Mouse (Mus musculus): ENCODE measurements around the gene Gstt4. TPM values are rescaled to one million over a fixed set of nuclear protein-coding genes. Genes with fewer than 3 reads are reported as not detected.
"Not testable (repeated sequence)": the region's sequence is repeated elsewhere in the genome, so short reads cannot be mapped to it uniquely, and the experiment has no call there.

Gstt4 gene
- polyA plus RNA-seq, 1 experiment from 2014 or later: not detected

GRCm38 (mm10) chr10:75777885-75778284 is 44.5 kb downstream of the Gstt4 start:
- H3K36me3 ChIP-seq (replicated peaks): no peaks in the 10 kb centered on the region
- WGBS: 90% methylated on average over 2 of the region's 2 CpGs
- H3K9me3 ChIP-seq: no peaks in the 10 kb centered on the region
- peaks cover 56% of the 10 kb centered on the region for H3K27me3 ChIP-seq (ENCODE audit: poor library complexity, severe bottlenecking)
- no peak for DNase-seq (ENCODE audit: extremely low spot score, low spot score)
- no peak overlapping the region for H3K27ac ChIP-seq
- peaks cover 27% of the 10 kb centered on the region for H3K4me1 ChIP-seq
- no peak overlapping the region for H3K4me3 ChIP-seq

GRCm38 (mm10) chr10:75776562-75776961 is 45.8 kb downstream of the Gstt4 start:
- Histone ChIP-seq H3K27me3 (ENCODE audit: poor library complexity, severe bottlenecking) (peaks cover 43% of the 10 kb centered on the region), H3K36me3 (replicated peaks) (no peaks in the 10 kb centered on the region), H3K4me3 (no peak overlapping the region), H3K9me3 (no peaks in the 10 kb centered on the region), H3K27ac (no peak overlapping the region), H3K4me1 (peaks cover 39% of the 10 kb centered on the region)
- no peak for DNase-seq (ENCODE audit: extremely low spot score, low spot score)
- 92% methylated on average over 6 of the region's 6 CpGs for WGBS

GRCm38 (mm10) chr10:75774587-75774986 is 47.8 kb downstream of the Gstt4 start:
- 88% methylated on average over 9 of the region's 9 CpGs for WGBS
- DNase-seq (ENCODE audit: extremely low spot score, low spot score): no peak

GRCm38 (mm10) chr10:75774102-75774501 is 48.2 kb downstream of the Gstt4 start:
- H3K27ac ChIP-seq: no peak overlapping the region
- H3K4me3 ChIP-seq: no peak overlapping the region
- peaks cover 19% of the 10 kb centered on the region for H3K27me3 ChIP-seq (ENCODE audit: poor library complexity, severe bottlenecking)
- WGBS: 88% methylated on average over 5 of the region's 5 CpGs
- no peaks in the 10 kb centered on the region for H3K36me3 ChIP-seq (replicated peaks)
- H3K9me3 ChIP-seq: no peaks in the 10 kb centered on the region
- no peak for DNase-seq (ENCODE audit: extremely low spot score, low spot score)
- H3K4me1 ChIP-seq: peaks cover 21% of the 10 kb centered on the region

More at GRCm38 (mm10) chr10:75774587-75774986, 47.8 kb downstream of the Gstt4 start:
- Histone ChIP-seq H3K4me3 (no peak overlapping the region), H3K4me1 (peaks cover 22% of the 10 kb centered on the region), H3K27ac (no peak overlapping the region), H3K36me3 (replicated peaks) (no peaks in the 10 kb centered on the region), H3K27me3 (ENCODE audit: poor library complexity, severe bottlenecking) (peaks cover 24% of the 10 kb centered on the region), H3K9me3 (no peaks in the 10 kb centered on the region)

- H3K4me1 ChIP-seq: peaks cover 21% of the 10 kb centered on the region
- H3K27me3 ChIP-seq (ENCODE audit: poor library complexity, severe bottlenecking): peaks cover 12% of the 10 kb centered on the region
- peak; percentile 92 for DNase-seq (ENCODE audit: extremely low spot score, low spot score)
- under 1% methylated on average over 47 of the region's 47 CpGs for WGBS
- H3K36me3 ChIP-seq (replicated peaks): no peaks in the 10 kb centered on the region
- peak within 1 kb of the TSS; percentile 79 for H3K4me3 ChIP-seq
- peak within 1 kb of the TSS; percentile 83 for H3K27ac ChIP-seq
- no peaks in the 10 kb centered on the region for H3K9me3 ChIP-seq
These were observed 49.3 kb downstream of the Gstt4 start, which contains the start of gene Ddt for GRCm38 (mm10) chr10:75772795-75773664. Gene Ddt (minus strand): TSS chr10:75773414.

- WGBS: 33% methylated on average over 5 of the region's 5 CpGs
These were observed 54.6 kb downstream of the Gstt4 start for GRCm38 (mm10) chr10:75767756-75768155.

GRCm38 (mm10) chr10:75766856-75767255 is 55.5 kb downstream of the Gstt4 start:
- no peaks in the 10 kb centered on the region for H3K9me3 ChIP-seq
- H3K4me1 ChIP-seq: peaks cover 19% of the 10 kb centered on the region
- H3K27ac ChIP-seq: no peak overlapping the region
- H3K27me3 ChIP-seq (ENCODE audit: poor library complexity, severe bottlenecking): no peaks in the 10 kb centered on the region
- H3K36me3 ChIP-seq (replicated peaks): peaks cover under 1% of the 10 kb centered on the region
- DNase-seq (ENCODE audit: extremely low spot score, low spot score): no peak
- no peak overlapping the region for H3K4me3 ChIP-seq
- WGBS: 87% methylated on average over 6 of the region's 6 CpGs

More at GRCm38 (mm10) chr10:75767756-75768155, 54.6 kb downstream of the Gstt4 start:
- not testable (repeated sequence) for H3K27ac ChIP-seq; H3K4me3 ChIP-seq; H3K27me3 ChIP-seq (ENCODE audit: poor library complexity, severe bottlenecking); H3K36me3 ChIP-seq (replicated peaks); H3K9me3 ChIP-seq; DNase-seq (ENCODE audit: extremely low spot score, low spot score)
- H3K4me1 ChIP-seq: peaks cover 24% of the 10 kb centered on the region

Other genes starting within 250 kb of the Gstt4 start
- gene Ggt5, start 233.2 kb downstream of the Gstt4 start, polyA plus RNA-seq (2016; fragmentation: Nextera tagmentation; extraction: Ambion mirVana): 0.21 and 0.97 TPM in 2 replicates
- gene Susd2, start 178.5 kb downstream of the Gstt4 start, polyA plus RNA-seq (2016; fragmentation: Nextera tagmentation; extraction: Ambion mirVana): 0.99 and 1.0 TPM in 2 replicates
- gene Cabin1, start 58.2 kb downstream of the Gstt4 start, polyA plus RNA-seq (2016; fragmentation: Nextera tagmentation; extraction: Ambion mirVana): 34.6 and 36.6 TPM in 2 replicates
- 95.4 and 99.6 TPM in 2 replicates for gene Ddt, start 49.1 kb downstream of the Gstt4 start, polyA plus RNA-seq (2016; fragmentation: Nextera tagmentation; extraction: Ambion mirVana)
- not detected in 2 replicates for gene Gm20441, start 41.6 kb downstream of the Gstt4 start, polyA plus RNA-seq (2016; fragmentation: Nextera tagmentation; extraction: Ambion mirVana)
- gene Gstt3, start 41.1 kb downstream of the Gstt4 start, polyA plus RNA-seq (2016; fragmentation: Nextera tagmentation; extraction: Ambion mirVana): 1.1 and 1.9 TPM in 2 replicates
- gene Gstt1, start 24.0 kb downstream of the Gstt4 start, polyA plus RNA-seq (2016; fragmentation: Nextera tagmentation; extraction: Ambion mirVana): 3.8 and 4.4 TPM in 2 replicates
- gene Gstt2, start 14.9 kb upstream of the Gstt4 start, polyA plus RNA-seq (2016; fragmentation: Nextera tagmentation; extraction: Ambion mirVana): 7.3 and 8.3 TPM in 2 replicates
- 3,631 and 3,763 TPM in 2 replicates for gene Mif, start 37.7 kb upstream of the Gstt4 start, polyA plus RNA-seq (2016; fragmentation: Nextera tagmentation; extraction: Ambion mirVana)
- 1.8 and 2.4 TPM in 2 replicates for gene Derl3, start 70.9 kb upstream of the Gstt4 start, polyA plus RNA-seq (2016; fragmentation: Nextera tagmentation; extraction: Ambion mirVana)
- gene Smarcb1, start 99.1 kb upstream of the Gstt4 start, polyA plus RNA-seq (2016; fragmentation: Nextera tagmentation; extraction: Ambion mirVana): 275 and 283 TPM in 2 replicates
- 8.8 and 10.7 TPM in 2 replicates for gene Chchd10, start 110.6 kb upstream of the Gstt4 start, polyA plus RNA-seq (2016; fragmentation: Nextera tagmentation; extraction: Ambion mirVana)
- gene Mmp11, start 114.0 kb upstream of the Gstt4 start, polyA plus RNA-seq (2016; fragmentation: Nextera tagmentation; extraction: Ambion mirVana): 22.5 and 24.6 TPM in 2 replicates
- 0.26 TPM in 1 of 2 replicates, not detected in the other for gene Gm867, start 118.1 kb upstream of the Gstt4 start, polyA plus RNA-seq (2016; fragmentation: Nextera tagmentation; extraction: Ambion mirVana)
- 0.48 and 0.63 TPM in 2 replicates for gene Vpreb3, start 120.5 kb upstream of the Gstt4 start, polyA plus RNA-seq (2016; fragmentation: Nextera tagmentation; extraction: Ambion mirVana)
- gene Gm5134, start 132.0 kb upstream of the Gstt4 start, polyA plus RNA-seq (2016; fragmentation: Nextera tagmentation; extraction: Ambion mirVana): 0.12 and 0.19 TPM in 2 replicates
- 35.5 and 38.1 TPM in 2 replicates for gene Zfp280b, start 210.1 kb upstream of the Gstt4 start, polyA plus RNA-seq (2016; fragmentation: Nextera tagmentation; extraction: Ambion mirVana)